Mouse (Mus musculus) layer of hippocampus, postnatal 36 days (tissue): Measurements from ENCODE around the gene Slc7a5. TPM values are rescaled to one million over a fixed set of nuclear protein-coding genes. Genes with fewer than 3 reads are reported as not detected.

Source experiments
- DNase-seq, 2 experiments: peaks; one replicate each; pipeline ENCODE4 v3.0.0; 2022
- total RNA-seq, 2 experiments: library from RNA; stranded (reverse); gene quantifications; 2 replicates each; pipeline ENCODE4 v1.2.3; 2021

The Slc7a5 gene
- total RNA-seq, 2 experiments from 2014 or later: 60.2 to 70.4 TPM

DNA sequence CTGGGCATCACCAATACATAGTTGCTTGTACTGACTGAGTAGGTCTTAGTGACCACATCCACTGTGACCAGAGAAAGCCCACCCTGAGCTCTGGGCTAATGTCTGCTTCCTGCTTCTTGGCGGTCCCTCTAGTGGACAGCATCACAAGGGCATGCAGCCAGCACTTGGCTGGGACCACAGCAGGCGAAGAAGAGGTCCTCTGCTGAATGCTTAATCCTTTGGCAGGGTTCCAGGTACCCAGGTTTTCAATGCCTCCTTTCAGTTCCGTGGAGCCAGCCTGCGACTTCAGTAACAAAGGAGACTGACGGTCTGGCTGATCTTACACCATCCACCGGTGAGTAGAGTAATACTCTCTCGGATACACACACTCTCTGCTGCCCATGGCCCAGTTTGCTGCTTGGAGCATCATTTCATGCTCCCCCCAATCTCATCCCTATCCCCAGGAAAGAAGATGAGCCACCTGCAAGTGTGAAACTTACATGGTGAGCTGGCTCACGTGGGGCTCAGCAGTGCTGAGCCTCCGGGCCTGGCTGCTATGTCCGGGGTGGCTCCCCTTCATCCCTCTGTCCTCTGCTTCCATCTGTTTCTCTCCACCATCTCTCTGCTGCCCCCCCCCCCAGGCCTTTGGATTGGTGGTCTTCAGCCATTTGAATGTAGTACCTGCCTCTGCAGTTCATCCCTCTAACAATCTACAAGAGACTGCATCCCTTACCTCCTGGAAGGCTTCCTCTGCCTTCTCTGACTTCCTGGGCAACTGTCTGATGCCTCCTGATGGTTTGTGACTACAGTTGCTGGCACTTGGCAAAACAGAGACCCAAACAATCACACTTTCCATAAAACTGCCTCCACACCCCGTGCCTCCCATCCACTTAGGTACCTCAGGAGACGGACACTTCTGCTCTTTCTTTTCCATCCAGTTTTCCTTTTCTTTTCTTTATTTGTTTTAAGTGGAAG lies 28.1 kb upstream of the Slc7a5 start:
- DNase-seq: peak; percentile 61 to 81

DNA sequence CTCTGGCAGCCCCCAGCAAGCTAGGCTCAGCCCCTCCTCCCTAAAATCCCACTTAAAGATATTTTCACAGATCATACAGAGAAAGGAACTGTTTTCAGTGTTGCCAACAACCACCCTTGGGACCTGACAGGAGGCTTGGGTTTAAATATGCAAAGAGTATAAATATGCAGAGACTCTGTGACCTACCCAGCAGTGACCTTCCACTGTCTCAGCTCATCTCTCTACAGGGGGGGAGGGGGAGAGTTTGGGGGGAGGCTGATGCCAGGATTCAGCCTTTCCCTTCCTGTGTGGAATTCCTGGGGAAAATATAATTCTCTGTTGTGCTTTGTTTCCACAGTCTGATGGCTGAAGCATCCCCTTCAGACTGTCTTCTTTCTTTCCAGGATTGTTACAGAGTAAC lies 27.4 kb upstream of the Slc7a5 start:
- no peak for DNase-seq

DNA sequence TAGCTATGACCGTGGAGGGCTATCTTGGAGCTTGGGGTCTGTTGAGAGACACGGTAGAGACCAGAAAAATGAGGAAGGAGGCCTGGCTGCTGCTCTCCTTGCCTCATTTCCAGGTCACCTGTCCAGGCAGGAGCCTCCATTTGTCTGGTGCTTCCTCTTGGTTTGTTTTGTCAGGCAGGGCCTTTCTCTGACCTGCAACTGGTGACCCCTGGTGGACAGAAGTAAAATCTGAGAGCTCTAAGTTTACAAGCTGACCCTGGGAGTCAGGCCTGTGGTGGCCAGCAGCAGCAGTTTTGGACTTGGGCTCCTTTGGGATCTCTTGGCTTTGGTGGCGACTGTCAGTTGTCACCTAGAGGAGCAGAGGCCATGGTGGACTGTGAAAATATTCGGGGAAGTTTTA lies 27.0 kb upstream of the Slc7a5 start:
- no peak for DNase-seq

DNA sequence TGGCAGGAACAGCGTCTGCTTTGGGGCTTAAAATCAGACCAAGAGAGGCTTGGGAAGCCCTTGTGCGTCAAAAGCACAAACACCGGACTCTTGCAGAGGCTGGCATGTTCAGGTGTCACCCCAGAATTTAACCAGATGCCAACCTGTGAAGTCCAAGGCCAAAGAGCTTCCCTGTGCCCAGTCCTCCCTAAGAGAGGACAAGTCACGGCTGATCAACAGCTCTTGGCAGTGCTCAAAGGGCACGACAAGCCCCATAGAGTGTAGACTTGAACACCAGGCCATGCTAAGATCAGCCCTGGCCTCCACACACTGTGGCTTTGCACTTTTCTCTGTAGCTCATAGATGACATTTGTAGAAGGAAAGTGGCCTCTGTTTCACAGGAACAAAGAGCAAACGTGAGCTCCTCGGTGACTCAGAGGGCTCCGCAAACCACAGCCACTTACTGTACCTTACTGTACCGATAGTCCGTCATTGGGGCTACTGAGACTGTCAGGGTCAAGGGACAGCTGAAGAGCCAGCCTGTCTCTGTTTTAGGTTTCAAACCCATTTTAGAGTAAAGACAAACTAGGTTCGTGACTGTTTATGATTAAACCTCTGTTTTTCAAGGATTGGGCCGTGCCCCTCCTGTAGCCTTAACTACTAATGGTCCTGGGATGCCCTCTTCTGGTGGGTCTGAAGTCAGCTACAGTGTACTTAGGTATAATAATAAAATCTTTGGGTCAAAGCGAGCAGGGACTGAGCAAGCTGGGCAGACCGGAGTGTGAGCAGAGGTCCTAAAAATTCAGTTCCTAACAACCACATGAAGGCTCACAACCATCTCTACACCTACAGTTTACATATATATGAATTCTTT lies 25.4 kb upstream of the Slc7a5 start:
- no peak for DNase-seq

DNA sequence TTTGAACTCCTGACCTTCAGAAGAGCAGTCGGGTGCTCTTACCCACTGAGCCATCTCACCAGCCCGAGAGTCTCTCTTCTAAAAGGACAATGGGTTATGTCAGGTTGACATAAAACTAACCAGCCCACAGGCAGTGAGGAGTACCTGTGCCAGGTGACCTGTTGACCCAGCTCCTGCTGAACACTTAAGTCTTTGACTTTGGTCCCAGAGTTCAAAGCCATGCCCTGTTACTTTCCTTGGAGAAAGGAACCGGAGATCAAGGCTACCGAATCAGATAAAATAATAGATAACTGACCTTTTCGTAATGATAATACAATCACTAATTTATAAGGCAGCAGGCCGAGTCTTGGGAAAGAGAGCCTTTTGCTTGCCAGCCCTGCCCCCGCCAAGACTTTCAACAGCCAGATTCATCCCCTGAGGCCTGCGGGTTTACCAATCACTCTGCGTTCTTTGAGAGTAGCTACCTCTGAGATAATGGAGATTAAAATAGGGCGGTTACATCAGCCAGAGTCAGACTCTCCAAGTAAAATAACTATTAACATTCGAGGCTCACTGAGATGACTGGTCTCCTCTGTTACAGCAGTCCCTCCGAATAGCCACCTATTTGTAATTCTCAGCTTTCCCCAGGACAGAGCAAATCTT lies 24.7 kb upstream of the Slc7a5 start:
- DNase-seq: no peak

DNA sequence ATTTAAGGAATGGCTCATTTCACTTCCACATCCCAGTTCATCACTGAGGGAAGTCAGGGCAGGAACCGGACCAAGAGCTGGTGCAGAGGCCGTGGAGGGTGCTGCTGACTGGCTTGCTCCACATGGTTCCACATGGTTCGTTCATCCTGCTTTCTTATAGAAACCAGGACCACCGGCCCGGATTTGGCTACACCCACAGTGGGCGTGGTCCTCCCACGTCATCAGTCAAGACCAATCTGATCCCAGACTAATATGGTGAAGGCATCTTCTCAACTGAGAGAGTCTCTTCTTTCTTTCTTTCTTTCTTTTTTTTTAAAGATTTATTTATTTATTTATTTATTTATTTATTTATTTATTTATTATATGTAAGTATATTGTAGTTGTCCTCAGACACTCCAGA lies 24.1 kb upstream of the Slc7a5 start:
- DNase-seq: no peak

DNA sequence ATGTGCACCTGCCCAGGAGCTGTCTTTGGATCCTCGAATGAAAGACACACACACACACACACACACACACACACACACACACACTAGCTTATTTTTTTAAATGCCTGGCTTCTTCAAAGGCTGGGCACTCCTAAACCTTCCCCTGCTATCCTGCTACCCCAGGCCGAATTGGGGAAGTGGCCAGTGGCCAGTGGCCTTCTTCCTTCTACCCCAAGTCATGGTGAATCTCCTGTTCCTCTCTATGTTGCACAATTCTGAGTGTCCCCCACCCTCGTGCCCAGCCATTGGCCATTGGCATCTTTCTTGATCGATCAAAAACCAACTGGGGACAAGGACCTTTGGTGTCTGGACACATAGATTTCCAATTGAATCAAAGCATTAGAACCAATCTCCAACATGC lies 22.6 kb upstream of the Slc7a5 start:
- no peak for DNase-seq

DNA sequence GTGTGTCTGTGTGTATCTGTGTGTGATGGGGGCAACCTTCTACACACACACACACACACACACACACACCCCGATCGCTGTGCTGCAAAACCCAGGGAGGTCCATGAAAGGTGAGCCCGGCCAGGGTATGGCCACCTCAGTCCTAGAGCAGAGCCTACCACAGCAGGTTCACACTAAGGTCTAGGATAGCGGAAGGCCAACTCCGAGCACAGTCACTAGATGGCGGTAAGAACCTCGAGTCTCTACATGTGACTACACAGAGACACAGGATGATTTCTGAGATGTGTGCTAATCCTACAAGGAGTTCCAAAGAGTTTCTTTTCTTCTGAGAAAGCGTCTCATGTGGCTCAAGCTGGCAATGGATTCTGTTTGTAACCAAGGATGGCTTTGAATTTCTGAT lies 19.8 kb upstream of the Slc7a5 start:
- no peak for DNase-seq

DNA sequence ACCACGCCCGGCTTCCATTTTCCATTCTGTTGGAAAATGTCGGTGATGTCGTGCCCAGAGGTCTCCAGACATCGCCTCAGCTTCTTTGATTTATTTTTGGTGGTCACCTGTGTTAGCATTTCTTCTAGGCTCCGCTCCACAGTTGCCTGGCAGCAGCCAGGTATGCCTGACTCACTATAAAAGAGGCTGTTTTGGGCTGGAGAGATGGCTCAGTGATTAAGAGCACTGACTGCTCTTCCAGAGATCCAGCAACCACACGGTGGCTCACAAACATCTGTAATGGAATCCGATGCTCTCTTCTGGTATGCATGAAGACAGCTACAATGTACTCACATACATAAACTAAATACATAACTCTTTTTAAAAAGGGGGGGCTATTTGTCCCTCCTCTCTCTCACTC lies 18.8 kb upstream of the Slc7a5 start:
- no peak for DNase-seq

DNA sequence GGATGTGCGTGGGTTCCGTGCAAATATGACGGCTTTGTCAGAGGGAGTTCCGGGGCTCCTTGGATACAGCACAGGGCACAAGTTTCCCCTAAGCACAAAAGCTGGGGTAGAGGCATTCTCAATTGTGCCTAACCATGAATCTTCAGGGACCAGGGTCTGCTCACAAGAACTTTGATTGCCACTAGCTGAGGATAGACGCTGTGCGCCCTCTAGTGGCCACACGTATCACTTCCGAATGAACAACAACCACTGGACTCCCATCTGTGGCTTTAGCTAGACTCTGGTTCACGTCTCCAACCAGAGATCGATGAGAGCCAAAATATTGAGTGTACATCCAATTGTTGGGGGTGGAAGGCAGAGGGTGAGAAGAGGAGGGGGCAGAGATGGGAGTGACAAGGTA lies 18.1 kb upstream of the Slc7a5 start:
- DNase-seq: peak; percentile 63 to 69

DNA sequence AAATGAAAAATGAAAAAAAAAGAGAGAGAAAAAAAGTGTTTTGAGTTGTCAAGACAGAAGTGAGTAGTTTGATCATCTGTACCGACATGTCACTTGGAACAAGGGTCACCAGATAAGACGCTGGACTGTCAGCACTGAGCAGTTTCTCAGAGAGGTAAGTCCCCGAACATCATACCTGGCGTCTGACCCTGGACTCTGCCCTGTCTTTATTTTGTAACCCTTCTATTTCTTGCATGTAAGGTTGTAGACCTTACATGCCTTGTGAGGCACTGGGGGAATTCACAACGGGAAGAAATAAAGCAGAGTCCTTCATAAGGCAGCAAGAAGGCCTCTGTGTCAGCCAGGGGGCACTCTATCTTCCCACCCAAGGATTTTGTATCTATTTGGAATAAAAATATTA lies 17.2 kb upstream of the Slc7a5 start:
- no peak for DNase-seq

DNA sequence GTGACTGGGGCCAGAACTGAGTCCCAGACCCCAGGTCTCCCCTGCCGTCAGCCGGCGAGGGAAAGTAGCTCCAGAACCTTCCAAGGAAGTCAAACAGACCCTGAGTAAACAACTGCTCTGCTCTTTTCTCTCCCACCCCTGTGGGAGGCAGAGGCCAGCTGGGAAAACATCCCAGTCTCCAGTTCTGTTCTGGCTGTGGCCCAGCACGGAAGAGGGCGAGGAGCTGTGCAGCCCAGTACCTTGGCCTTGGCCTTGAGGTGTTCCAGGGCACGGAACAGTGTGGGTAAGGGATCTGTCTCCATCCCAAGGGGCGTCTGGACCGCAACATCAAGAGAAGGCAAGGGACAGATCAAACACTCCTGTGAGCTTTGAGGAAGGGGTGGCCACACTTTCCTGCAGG lies 14.6 kb upstream of the Slc7a5 start:
- DNase-seq: no peak

DNA sequence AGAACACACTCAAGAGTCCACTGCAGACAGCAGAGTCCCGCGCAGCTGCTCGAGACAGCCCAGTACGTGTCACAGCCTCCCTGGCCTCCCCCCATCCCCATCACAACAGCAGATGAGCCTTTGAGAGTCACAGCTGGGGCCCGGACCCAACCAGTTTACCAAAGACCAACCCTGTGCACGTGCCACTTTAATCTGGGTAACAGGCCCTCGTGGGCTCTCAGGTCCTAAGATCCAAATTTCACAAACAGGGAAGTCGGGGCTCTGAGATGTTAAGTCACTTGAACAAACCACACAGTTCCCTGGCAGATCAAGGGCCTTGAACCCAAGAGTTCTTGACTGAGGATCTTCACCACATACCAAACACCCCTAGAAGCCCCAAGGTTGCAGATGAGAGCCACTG lies 14.1 kb upstream of the Slc7a5 start:
- no peak for DNase-seq

DNA sequence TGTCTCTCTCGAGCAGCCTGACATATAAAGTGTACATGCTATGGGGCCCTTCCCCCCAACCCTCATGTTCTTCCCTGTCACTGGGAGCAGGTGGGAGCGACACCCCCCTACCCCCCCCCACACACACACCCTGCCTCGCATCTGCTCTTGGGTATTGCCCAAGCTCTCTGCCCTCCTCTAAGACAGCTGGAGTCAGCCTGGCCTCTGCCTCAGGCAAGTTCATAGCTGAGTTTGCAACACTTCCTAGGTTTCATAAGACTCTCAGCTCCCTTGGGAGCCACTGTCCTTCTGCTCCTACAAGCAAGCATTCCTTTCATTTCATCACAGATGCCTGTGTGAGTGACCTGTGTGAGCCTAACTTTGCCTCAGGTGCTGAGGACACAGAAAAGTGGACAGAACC lies 12.2 kb upstream of the Slc7a5 start:
- no peak for DNase-seq

DNA sequence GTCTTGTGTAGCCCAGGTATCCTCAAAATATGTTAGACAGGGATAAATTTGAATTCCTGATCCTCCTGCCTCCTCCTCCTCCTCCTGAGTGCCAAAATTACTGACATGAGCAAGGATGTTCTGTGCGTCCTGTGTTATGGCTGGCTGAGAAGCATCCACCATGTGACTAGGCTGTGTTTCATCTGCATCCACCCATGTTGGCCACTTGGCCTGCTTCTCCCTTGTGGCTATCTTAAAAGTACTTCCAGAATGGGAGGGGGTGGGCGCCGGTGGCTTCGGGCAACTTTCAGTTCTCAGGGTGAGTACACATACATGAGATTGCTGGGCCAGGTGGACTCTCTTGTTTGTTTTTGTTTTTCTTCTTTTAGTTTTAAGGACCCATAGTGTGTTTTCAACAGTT lies 11.7 kb upstream of the Slc7a5 start:
- no peak for DNase-seq

DNA sequence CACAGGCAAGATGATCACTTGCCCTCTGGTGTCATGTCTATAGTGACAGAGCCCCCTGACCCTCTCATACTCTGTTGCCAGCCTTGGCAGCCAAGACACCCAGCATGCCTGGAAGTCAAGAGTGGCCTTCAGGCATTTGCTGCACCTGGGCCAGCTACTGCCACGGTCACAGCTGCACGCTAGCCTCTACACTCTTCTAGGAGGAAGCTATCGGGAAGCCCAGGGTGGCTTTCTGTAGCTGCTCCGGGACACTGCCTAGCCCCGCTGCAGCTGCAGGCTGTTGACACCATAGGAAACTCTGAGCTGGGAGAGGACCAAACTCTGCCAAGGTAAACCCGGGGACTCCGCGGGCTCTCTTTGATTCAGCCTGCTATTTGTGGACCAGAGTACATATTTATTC lies 5.9 kb upstream of the Slc7a5 start:
- no peak for DNase-seq

DNA sequence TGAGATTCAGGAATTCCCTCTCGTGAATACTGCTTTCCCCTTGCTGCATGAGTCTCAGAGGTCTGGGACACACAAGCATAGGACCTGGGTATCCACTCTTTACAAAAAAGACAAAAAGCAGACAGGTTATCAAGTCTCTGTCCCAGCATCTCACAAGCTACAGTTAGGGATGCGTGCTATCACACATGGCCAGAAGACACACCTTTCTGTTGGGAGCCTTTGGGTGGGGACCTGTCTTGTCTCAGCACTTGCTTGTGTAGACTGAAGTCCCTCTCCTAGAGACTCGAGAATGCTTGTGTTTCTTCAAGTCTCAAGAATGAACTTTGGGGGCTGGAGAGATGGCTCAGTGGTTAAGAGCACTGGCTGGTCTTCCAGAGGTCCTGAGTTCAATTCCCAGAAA lies 5.3 kb upstream of the Slc7a5 start:
- no peak for DNase-seq

DNA sequence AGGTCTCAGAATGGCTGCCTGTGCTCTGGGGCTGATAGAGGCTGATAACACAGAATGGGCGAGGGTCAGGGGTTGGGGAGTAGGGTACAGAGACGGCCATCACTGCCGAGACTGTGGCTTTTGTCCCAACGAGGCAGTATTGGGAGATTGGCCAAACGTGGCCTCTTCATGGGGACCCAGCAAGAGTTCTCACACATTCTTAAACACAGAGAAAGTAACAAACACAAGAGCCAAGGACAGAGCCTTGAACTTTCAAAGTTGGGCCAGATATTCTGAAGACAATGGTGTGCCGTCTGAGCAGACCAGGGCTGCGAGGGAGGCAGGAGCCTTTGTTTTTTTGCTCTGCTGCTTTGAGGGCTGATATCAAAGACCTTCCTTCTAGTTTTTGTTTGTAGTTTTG lies 4.5 kb upstream of the Slc7a5 start:
- DNase-seq: no peak

DNA sequence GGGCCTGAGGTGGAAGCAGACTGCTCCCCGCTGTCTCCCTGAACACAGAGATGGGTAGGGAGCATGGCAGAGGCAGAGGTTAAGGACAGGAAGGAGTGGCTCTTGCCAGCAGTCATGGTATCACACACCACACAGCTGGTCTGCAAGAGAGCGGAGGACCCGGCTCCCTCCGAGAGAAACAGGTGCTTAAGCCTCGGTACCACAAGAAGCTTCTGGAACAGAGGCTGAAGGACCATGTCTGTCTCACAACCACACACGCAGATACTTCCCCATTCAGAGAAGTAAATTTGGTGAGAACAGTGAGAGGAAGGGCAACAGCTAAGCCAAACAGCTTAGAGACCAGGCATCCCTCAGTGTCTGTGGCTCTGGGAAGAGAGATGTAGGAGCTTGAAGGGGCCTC lies 3.9 kb upstream of the Slc7a5 start:
- no peak for DNase-seq

DNA sequence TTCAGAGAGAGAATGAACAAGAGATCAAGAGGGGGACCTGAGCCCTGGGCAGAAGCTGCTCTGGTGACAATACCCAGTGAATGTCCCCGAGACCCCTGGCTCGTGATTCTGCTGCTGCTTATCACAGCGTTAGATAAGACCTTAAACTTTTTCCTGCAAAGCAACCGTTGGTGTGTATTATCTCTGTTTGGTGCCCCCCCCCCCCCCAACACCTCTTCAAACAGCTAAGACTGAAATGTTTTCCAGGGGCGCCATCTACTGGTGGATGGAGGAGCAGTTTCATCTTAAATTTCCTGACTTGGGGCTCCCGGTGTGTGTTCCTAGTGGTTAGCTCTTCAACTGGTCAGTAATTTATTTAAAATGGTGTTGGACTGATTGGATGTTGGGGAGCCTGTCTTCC lies 2.2 kb upstream of the Slc7a5 start:
- peak; percentile 67 to 69 for DNase-seq

DNA sequence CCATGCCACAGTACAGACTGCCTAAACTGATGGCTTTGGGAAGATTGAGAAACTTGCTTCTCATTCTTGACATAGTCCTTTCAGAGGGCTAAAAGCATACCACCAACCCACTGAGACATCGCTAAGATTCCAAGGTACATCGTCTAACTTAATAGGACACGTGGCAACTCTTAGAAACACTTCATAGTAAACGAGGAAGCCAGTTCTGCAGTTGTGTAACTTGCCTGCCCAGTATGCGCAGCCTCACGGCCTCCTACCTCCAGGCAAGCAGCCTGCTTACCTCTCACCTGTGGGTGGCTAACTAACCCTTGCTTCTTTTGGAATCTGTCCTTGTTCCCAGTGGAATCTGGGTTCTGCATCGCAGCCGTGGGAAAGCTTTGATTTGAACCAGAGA lies 1.7 kb upstream of the Slc7a5 start:
- DNase-seq: no peak

DNA sequence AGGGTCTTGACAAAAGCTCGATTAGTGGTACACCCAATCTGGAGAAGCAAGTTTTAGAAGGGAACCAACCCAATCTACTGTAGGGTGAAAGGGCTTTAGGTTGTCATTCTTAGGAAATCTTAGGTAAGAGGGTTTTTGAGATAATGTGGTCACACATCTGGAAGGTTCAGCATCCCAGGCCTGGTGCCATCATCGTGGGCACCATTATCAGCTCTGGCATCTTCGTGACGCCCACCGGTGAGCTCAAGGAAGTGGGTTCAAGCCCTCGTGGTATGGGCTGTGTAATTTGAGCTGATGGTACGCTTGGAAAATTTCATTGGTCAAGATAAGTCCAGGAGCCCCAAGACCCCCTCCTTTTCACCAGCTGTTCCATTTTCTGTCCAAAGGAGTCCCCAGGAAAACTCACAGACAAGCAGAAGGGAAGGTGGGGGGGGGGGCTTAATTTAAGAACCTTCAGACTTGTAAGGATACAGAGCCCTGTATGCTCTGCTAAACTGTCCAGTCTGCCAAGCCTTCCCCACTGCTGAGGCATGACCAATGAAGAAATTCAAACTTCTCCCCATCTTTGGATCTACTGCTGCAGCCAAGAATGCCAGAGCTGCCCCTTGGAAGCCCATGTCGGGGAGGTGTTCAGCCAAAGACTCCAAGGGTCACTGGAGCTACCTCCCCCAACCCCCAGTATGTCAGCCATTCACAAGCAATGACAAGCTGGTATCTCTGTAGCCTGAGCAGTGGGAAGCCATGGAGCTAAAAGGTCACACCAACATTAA lies 1.1 kb upstream of the Slc7a5 start:
- no peak for DNase-seq
